Mouse (Mus musculus) forebrain, embryonic 12.5 days (tissue): Measurements from ENCODE around the gene Ewsr1. TPM values are rescaled to one million over a fixed set of nuclear protein-coding genes. Genes with fewer than 3 reads are reported as not detected.

ENCODE experiments used
- ATAC-seq: fragments of 200-750 bp; cut with Nextera tagmentation; 2 replicates; pipeline ENCODE4 v1.8.0; 2017; ENCODE audit warnings: moderate TSS enrichment; ENCODE audit not compliant: low FRiP score
- H3K27ac ChIP-seq: fragments of 300-500 bp; sonication (generic); 2 replicates; pipeline ENCODE4 v1.5.1; 2016; ENCODE audit warnings: mild to moderate bottlenecking
- H3K27me3 ChIP-seq: fragments of 300-500 bp; sonication (generic); 2 replicates; pipeline ENCODE4 v1.6.1; 2016; ENCODE audit warnings: mild to moderate bottlenecking
- H3K36me3 ChIP-seq: fragments of 300-500 bp; sonication (generic); replicated peaks from 2 replicates; pipeline ENCODE4 v1.6.1; 2016; ENCODE audit warnings: mild to moderate bottlenecking
- H3K4me1 ChIP-seq: fragments of 300-500 bp; sonication (generic); 2 replicates; pipeline ENCODE4 v1.6.1; 2016
- H3K4me2 ChIP-seq: fragments of 300-500 bp; sonication (generic); 2 replicates; pipeline ENCODE4 v1.6.1; 2016; ENCODE audit warnings: mild to moderate bottlenecking, moderate library complexity
- H3K4me3 ChIP-seq: fragments of 300-500 bp; sonication (generic); replicated peaks from 2 replicates; pipeline ENCODE4 v1.5.1; 2016; ENCODE audit warnings: mild to moderate bottlenecking
- H3K9ac ChIP-seq: fragments of 300-500 bp; sonication (generic); 2 replicates; pipeline ENCODE4 v1.6.1; 2016; ENCODE audit warnings: mild to moderate bottlenecking
- H3K9me3 ChIP-seq: fragments of 300-500 bp; sonication (generic); 2 replicates; pipeline ENCODE4 v1.6.1; 2016
- WGBS: fragments of 180-500 bp; shearing (Covaris S2); methylation state at CpG from one replicate; pipeline ENCODE4 v1.1.7; 2016; 5-methylcytosine and 5-hydroxymethylcytosine counted together
- polyA plus RNA-seq: library from polyadenylated mRNA; unstranded; fragments of >200 nt; fragmentation: Nextera tagmentation; extraction: Ambion mirVana; gene quantifications from 2 replicates; pipeline ENCODE4 v1.2.1, GENCODE M21; 2016

Ewsr1 gene
- polyA plus RNA-seq, 1 experiment from 2014 or later = 915 TPM

- 11% methylated on average over 13 of the region's 13 CpGs for WGBS
- peaks cover 3% of the 10 kb centered on the region; the same call in 1 of the 2 replicates for H3K36me3 ChIP-seq
- H3K4me2 ChIP-seq = peak overlapping the region; percentile 70
- peaks cover 75% of the 10 kb centered on the region for H3K27me3 ChIP-seq
- H3K27ac ChIP-seq = no peak overlapping the region
- H3K4me3 ChIP-seq = peak overlapping the region; percentile 39
- no peak for ATAC-seq
- no peaks in the 10 kb centered on the region for H3K9me3 ChIP-seq
- peaks cover 63% of the 10 kb centered on the region for H3K4me1 ChIP-seq
- H3K9ac ChIP-seq = peak overlapping the region; percentile 48; the same call in 1 of the 2 replicates
These were observed 36.7 kb downstream of the Ewsr1 start for GRCm38 (mm10) chr11:5062326-5062725.

- ATAC-seq = peak; percentile 18
These were observed 37.5 kb downstream of the Ewsr1 start for GRCm38 (mm10) chr11:5061413-5062139.

GRCm38 (mm10) chr11:5060756-5061412, 38.2 kb downstream of the Ewsr1 start:
- Histone ChIP-seq H3K4me2 (peak overlapping the region; percentile 70), H3K36me3 (no peaks in the 10 kb centered on the region), H3K27me3 (peaks cover 90% of the 10 kb centered on the region), H3K27ac (no peak overlapping the region), H3K9me3 (no peaks in the 10 kb centered on the region), H3K4me1 (peaks cover 75% of the 10 kb centered on the region), H3K9ac (peak overlapping the region; percentile 48; the same call in 1 of the 2 replicates), H3K4me3 (peak overlapping the region; percentile 39)
- WGBS = 47% methylated on average over 28 of the region's 28 CpGs
- no peak for ATAC-seq

More at GRCm38 (mm10) chr11:5061413-5062139, 37.5 kb downstream of the Ewsr1 start:
- Histone ChIP-seq H3K9me3 (no peaks in the 10 kb centered on the region), H3K27me3 (peaks cover 83% of the 10 kb centered on the region), H3K9ac (peak overlapping the region; percentile 48; the same call in 1 of the 2 replicates), H3K36me3 (no peaks in the 10 kb centered on the region), H3K4me3 (peak overlapping the region; percentile 39), H3K4me1 (peaks cover 68% of the 10 kb centered on the region), H3K4me2 (peak overlapping the region; percentile 70), H3K27ac (no peak overlapping the region)
- WGBS = under 1% methylated on average over 58 of the region's 62 CpGs

GRCm38 (mm10) chr11:5059704-5060156, 39.3 kb downstream of the Ewsr1 start:
- WGBS = 10% methylated on average over 27 of the region's 27 CpGs
- Histone ChIP-seq H3K9ac (no peak overlapping the region), H3K9me3 (no peaks in the 10 kb centered on the region), H3K27ac (no peak overlapping the region), H3K4me2 (peak overlapping the region; percentile 5; the same call in 1 of the 2 replicates), H3K4me3 (peak overlapping the region; percentile 8; the same call in 1 of the 2 replicates), H3K4me1 (peaks cover 78% of the 10 kb centered on the region), H3K27me3 (peaks cover 99% of the 10 kb centered on the region), H3K36me3 (no peaks in the 10 kb centered on the region)
- no peak for ATAC-seq

- Histone ChIP-seq H3K4me2 (no peak overlapping the region), H3K4me3 (peak overlapping the region; percentile 8; the same call in 1 of the 2 replicates), H3K27ac (no peak overlapping the region), H3K9ac (no peak overlapping the region), H3K4me1 (peaks cover 73% of the 10 kb centered on the region), H3K36me3 (no peaks in the 10 kb centered on the region), H3K9me3 (no peaks in the 10 kb centered on the region), H3K27me3 (peaks cover 96% of the 10 kb centered on the region)
- no peak for ATAC-seq
- WGBS = 26% methylated on average over 14 of the region's 14 CpGs
These were observed 39.8 kb downstream of the Ewsr1 start for GRCm38 (mm10) chr11:5059230-5059629.

- H3K4me3 ChIP-seq = no peak overlapping the region
- 39% methylated on average over 9 of the region's 9 CpGs for WGBS
- H3K27ac ChIP-seq = no peak overlapping the region
- ATAC-seq = no peak
- H3K36me3 ChIP-seq = no peaks in the 10 kb centered on the region
- H3K4me2 ChIP-seq = no peak overlapping the region
- no peaks in the 10 kb centered on the region for H3K9me3 ChIP-seq
- H3K4me1 ChIP-seq = peaks cover 68% of the 10 kb centered on the region
- no peak overlapping the region for H3K9ac ChIP-seq
- H3K27me3 ChIP-seq = peaks cover 91% of the 10 kb centered on the region
These were observed 40.3 kb downstream of the Ewsr1 start for GRCm38 (mm10) chr11:5058783-5059182.

- Histone ChIP-seq H3K4me1 (peaks cover 62% of the 10 kb centered on the region), H3K36me3 (no peaks in the 10 kb centered on the region), H3K27ac (no peak within 1 kb of the TSS), H3K4me3 (peak within 1 kb of the TSS; percentile 47), H3K9ac (peak within 1 kb of the TSS; percentile 49), H3K27me3 (peaks cover 84% of the 10 kb centered on the region), H3K9me3 (no peaks in the 10 kb centered on the region), H3K4me2 (peak within 1 kb of the TSS; percentile 77)
- 2% methylated on average over 75 of the region's 77 CpGs for WGBS
- ATAC-seq = no peak
These were observed 41.0 kb downstream of the Ewsr1 start, which contains the start of gene Rasl10a for GRCm38 (mm10) chr11:5057856-5058641. Gene Rasl10a (plus strand): TSS chr11:5058128.

- Histone ChIP-seq H3K27me3 (peaks cover 78% of the 10 kb centered on the region), H3K9me3 (no peaks in the 10 kb centered on the region), H3K4me1 (peaks cover 57% of the 10 kb centered on the region), H3K9ac (peak overlapping the region; percentile 49; the same call in 1 of the 2 replicates), H3K27ac (no peak overlapping the region), H3K4me2 (peak overlapping the region; percentile 77), H3K4me3 (peak overlapping the region; percentile 47), H3K36me3 (no peaks in the 10 kb centered on the region)
- no peak for ATAC-seq
- 10% methylated on average over 8 of the region's 8 CpGs for WGBS
These were observed 41.6 kb downstream of the Ewsr1 start for GRCm38 (mm10) chr11:5057541-5057855.

- Histone ChIP-seq H3K36me3 (no peaks in the 10 kb centered on the region), H3K9ac (no peak overlapping the region), H3K4me1 (peaks cover 53% of the 10 kb centered on the region), H3K27me3 (peaks cover 74% of the 10 kb centered on the region), H3K4me3 (no peak overlapping the region), H3K9me3 (no peaks in the 10 kb centered on the region), H3K27ac (no peak overlapping the region), H3K4me2 (no peak overlapping the region)
- 49% methylated on average over 8 of the region's 8 CpGs for WGBS
- no peak for ATAC-seq
These were observed 42.0 kb downstream of the Ewsr1 start for GRCm38 (mm10) chr11:5057064-5057463.

- H3K9ac ChIP-seq = no peak overlapping the region
- H3K36me3 ChIP-seq = no peaks in the 10 kb centered on the region
- H3K4me2 ChIP-seq = no peak overlapping the region; the same call in 1 of the 2 replicates
- peaks cover 66% of the 10 kb centered on the region for H3K27me3 ChIP-seq
- H3K4me1 ChIP-seq = peaks cover 44% of the 10 kb centered on the region
- WGBS = 19% methylated on average over 23 of the region's 23 CpGs
- ATAC-seq = no peak
- H3K27ac ChIP-seq = no peak overlapping the region
- no peak overlapping the region for H3K4me3 ChIP-seq
- no peaks in the 10 kb centered on the region for H3K9me3 ChIP-seq
These were observed 42.8 kb downstream of the Ewsr1 start for GRCm38 (mm10) chr11:5055945-5056938.

- Histone ChIP-seq H3K36me3 (no peaks in the 10 kb centered on the region), H3K4me1 (peaks cover 38% of the 10 kb centered on the region), H3K9me3 (no peaks in the 10 kb centered on the region), H3K4me2 (no peak overlapping the region), H3K27ac (no peak overlapping the region), H3K9ac (no peak overlapping the region), H3K4me3 (no peak overlapping the region), H3K27me3 (peaks cover 52% of the 10 kb centered on the region)
- 68% methylated on average over 6 of the region's 6 CpGs for WGBS
- no peak for ATAC-seq
These were observed 44.2 kb downstream of the Ewsr1 start for GRCm38 (mm10) chr11:5054874-5055273.
